ENCODE assay signal across 10 mouse cellular contexts in the genomic region with DNA sequence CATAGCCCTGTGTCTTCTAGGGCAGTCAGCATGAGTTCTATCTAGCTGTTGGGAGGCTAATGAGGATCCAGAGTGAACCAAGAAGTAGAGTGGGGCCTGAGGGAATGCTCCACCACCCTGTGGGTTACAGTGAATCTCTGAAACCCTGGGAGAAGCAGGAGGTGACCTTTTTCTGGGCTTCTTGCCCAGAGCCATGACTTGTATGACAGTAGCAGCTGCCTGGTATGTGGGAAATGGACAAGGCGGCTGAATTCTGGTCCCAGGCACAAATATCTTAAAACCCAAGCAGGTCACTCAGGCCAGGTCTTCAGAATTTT. TPM values are rescaled to one million over a fixed set of nuclear protein-coding genes. Genes with fewer than 3 reads are reported as not detected.
DNase-seq lines count a peak whose midpoint lies in the region; ATAC-seq and TF ChIP-seq lines count a peak whose summit lies in the region.
"Had no signal": no experiment of that assay in that cellular context is flagged by ENCODE, and none has a peak within 500 bp of the region (broad histone marks: within the 10 kb centered on the region; RNA-seq: fewer than 3 reads in every experiment).

No protein-coding gene starts in this region.

- H3K4me3 ChIP-seq in heart, embryonic 11.5 days (ENCODE audit: low read depth, low read length): no peak overlapping the region
- H3K4me3 ChIP-seq in C2C12 (ENCODE audit: insufficient read depth, poor library complexity, severe bottlenecking): no peak overlapping the region
- H3K4me3 ChIP-seq: liver, embryonic 12.5 days had no signal

- H3K27ac ChIP-seq in heart, embryonic 11.5 days (ENCODE audit: low read depth, low read length): no peak overlapping the region
- H3K27ac ChIP-seq: liver, embryonic 12.5 days had no signal

- no peaks in the 10 kb centered on the region for H3K79me2 ChIP-seq in C2C12 (ENCODE audit: control insufficient read depth, insufficient read depth)

- DNase-seq in heart, adult 18-20 months: peak; percentile 77 to 81
- peak; percentile 66 to 69 for DNase-seq in kidney, postnatal 36 days
- DNase-seq in B cell, adult 2 months: no peak
- no peak for DNase-seq in retina, embryonic 14.5 days (ENCODE audit: low spot score)
- no peak for DNase-seq in ovary, postnatal 14 days (ENCODE audit: low spot score)

- TF ChIP-seq CTCF in C2C12 (IDR thresholded peaks at IDR 0.05; ENCODE audit: control insufficient read depth, insufficient read depth, insufficient read length): no peak

- no peaks in the 10 kb centered on the region for H3K79me3 ChIP-seq in C2C12 (ENCODE audit: low read depth)

- no peaks in the 10 kb centered on the region for H3K9me3 ChIP-seq in heart, embryonic 11.5 days (replicated peaks; ENCODE audit: control insufficient read depth, low read length)
- H3K9me3 ChIP-seq: liver, embryonic 12.5 days had no signal

- peaks cover 37% of the 10 kb centered on the region for H3K27me3 ChIP-seq in heart, embryonic 11.5 days (ENCODE audit: control insufficient read depth, insufficient read depth, low read length)
- H3K27me3 ChIP-seq in C2C12 (ENCODE audit: control insufficient read depth, insufficient read depth, insufficient read length): no peaks in the 10 kb centered on the region
- H3K27me3 ChIP-seq: CH12.LX had no signal

- peaks cover 21% of the 10 kb centered on the region for H3K4me1 ChIP-seq in heart, embryonic 11.5 days (ENCODE audit: control insufficient read depth, insufficient read depth, low read length)

- no peaks in the 10 kb centered on the region for H3K36me3 ChIP-seq in heart, embryonic 11.5 days (ENCODE audit: control insufficient read depth, insufficient read depth, low read length)
- H3K36me3 ChIP-seq in C2C12 (ENCODE audit: control insufficient read depth, insufficient read depth): no peaks in the 10 kb centered on the region
- H3K36me3 ChIP-seq: liver, embryonic 12.5 days had no signal

- H3K9ac ChIP-seq in heart, embryonic 11.5 days (ENCODE audit: low read depth, low read length): no peak overlapping the region
- H3K9ac ChIP-seq: liver, embryonic 12.5 days had no signal

- no peak overlapping the region for H3ac ChIP-seq in C2C12 (ENCODE audit: control insufficient read depth, insufficient read length, low read depth)

- 75% methylated on average over 1 of the region's 1 CpGs for WGBS in heart, embryonic 11.5 days (ENCODE audit: insufficient replicate concordance)

- ATAC-seq in heart, embryonic 11.5 days (replicated peaks; ENCODE audit: insufficient number of reproducible peaks, low FRiP score, low TSS enrichment): no peak
- peak; percentile 12 for ATAC-seq in granulocyte monocyte progenitor cell, adult 5-6 weeks (replicated peaks; ENCODE audit: poor library complexity, severe bottlenecking)
- ATAC-seq: liver, embryonic 12.5 days had no signal

- H3K4me2 ChIP-seq in heart, embryonic 11.5 days: no peak overlapping the region
- H3K4me2 ChIP-seq: liver, embryonic 12.5 days had no signal

TF ChIP-seq in C2C12, 6 proteins besides CTCF, POLR2A, EP300 and RAD21:
- peak; percentile 92 for TF ChIP-seq MYOD1 (IDR thresholded peaks at IDR 0.05; ENCODE audit: control insufficient read depth, insufficient read length, low read depth)
- no peak for TF ChIP-seq MAX (IDR thresholded peaks at IDR 0.05)

RNA-seq across cellular contexts. Expression of gene Sstr4, which starts 2.6 kb away (rescaled TPM):
- 1 to 10 TPM; 1.3 to 1.5 TPM for total RNA-seq in heart, adult 18-20 months (2021)
- polyA plus RNA-seq in heart, embryonic 11.5 days (2014; fragmentation: Nextera tagmentation; extraction: Ambion mirVana): 1.2 and 1.7 TPM in 2 replicates
- not detected for polyA plus RNA-seq in C2C12 (2012; fragmentation: generic; extraction: Trizol)
- not detected in 2 replicates for total RNA-seq in granulocyte monocyte progenitor cell, adult 5-6 weeks (2014; fragmentation: Nextera tagmentation)
- not detected in 2 replicates for total RNA-seq in granulocyte monocyte progenitor cell, adult 5-6 weeks (2017)
- total RNA-seq: CH12.LX had no signal

RNA-seq across cellular contexts. Expression of gene Thbd, which starts 10.2 kb away (rescaled TPM):
- 10 to 100 TPM; 42.3 to 44.8 TPM for total RNA-seq in heart, adult 18-20 months (2021)
- 18.5 and 19.2 TPM in 2 replicates for polyA plus RNA-seq in heart, embryonic 11.5 days (2014; fragmentation: Nextera tagmentation; extraction: Ambion mirVana)
- polyA plus RNA-seq in C2C12 (2012; fragmentation: generic; extraction: Trizol): 4.2 TPM
- 9.7 and 14.6 TPM in 2 replicates for total RNA-seq in granulocyte monocyte progenitor cell, adult 5-6 weeks (2014; fragmentation: Nextera tagmentation)
- total RNA-seq in granulocyte monocyte progenitor cell, adult 5-6 weeks (2017): 11.8 and 13.0 TPM in 2 replicates
- total RNA-seq: CH12.LX had no signal

RNA-seq across cellular contexts. Expression of gene Cd93, which starts 45.6 kb away (rescaled TPM):
- total RNA-seq in heart, adult 18-20 months (2021): 10 to 100 TPM; 31.2 to 41.1 TPM
- 22.9 and 23.1 TPM in 2 replicates for polyA plus RNA-seq in heart, embryonic 11.5 days (2014; fragmentation: Nextera tagmentation; extraction: Ambion mirVana)
- 0.07 TPM for polyA plus RNA-seq in C2C12 (2012; fragmentation: generic; extraction: Trizol)
- 148 and 150 TPM in 2 replicates for total RNA-seq in granulocyte monocyte progenitor cell, adult 5-6 weeks (2014; fragmentation: Nextera tagmentation)
- total RNA-seq in granulocyte monocyte progenitor cell, adult 5-6 weeks (2017): 145 TPM in 2 replicates

Comparison
In these comparisons a context has a peak if more than half of its experiments do, and no peak if none do; other contexts are left out.
1. DNase-seq: peak in heart, adult 18-20 months (2 of 2) and kidney, postnatal 36 days (2 of 2); none in B cell, adult 2 months (0 of 2), retina, embryonic 14.5 days (single experiment) and ovary, postnatal 14 days (single experiment).